Mouse (Mus musculus): ENCODE results near the gene Uchl3.

GRCm38 (mm10) chr14:101664274-101664673 lies 10.5 kb downstream of the Uchl3 start:
- no peak for TF ChIP-seq CEBPB (IDR thresholded peaks at IDR 0.05; ENCODE audit: low read depth)
- TF ChIP-seq CTCF (IDR thresholded peaks at IDR 0.05; ENCODE audit: control insufficient read depth, insufficient read depth, insufficient read length) = no peak
- TF ChIP-seq MYOG (IDR thresholded peaks at IDR 0.05; ENCODE audit: control insufficient read depth, extremely low read depth, insufficient read length) = no peak
- no peak for TF ChIP-seq MYOD1 (IDR thresholded peaks at IDR 0.05; ENCODE audit: control insufficient read depth, insufficient read length, low read depth)
- TF ChIP-seq MAX (IDR thresholded peaks at IDR 0.05) = no peak
- no peak for TF ChIP-seq USF1 (IDR thresholded peaks at IDR 0.05; ENCODE audit: low read depth)

Measured in C2C12 (cell line).